Mouse (Mus musculus): ENCODE measurements around the gene Trip10. TPM values are rescaled to one million over a fixed set of nuclear protein-coding genes. Genes with fewer than 3 reads are reported as not detected.
A peak's percentile ranks its signal among the peaks of the same experiment; 100 is the strongest.

Trip10 gene
- polyA plus RNA-seq, 1 experiment from 2014 or later = 25.5 TPM

GRCm38 (mm10) chr17:57264972-57265945 is 16.0 kb downstream of the Trip10 start:
- Histone ChIP-seq H3K27ac (ENCODE audit: low read depth, low read length) (no peak overlapping the region), H3K9ac (ENCODE audit: low read depth, low read length) (no peak overlapping the region), H3K9me3 (ENCODE audit: control insufficient read depth, low read length) (no peaks in the 10 kb centered on the region), H3K4me3 (ENCODE audit: low read depth, low read length) (peak overlapping the region; percentile 12; the same call in 1 of the 2 replicates), H3K4me2 (peak overlapping the region; percentile 38), H3K27me3 (replicated peaks; ENCODE audit: control insufficient read depth, insufficient read depth, low read length) (no peaks in the 10 kb centered on the region), H3K4me1 (replicated peaks; ENCODE audit: control insufficient read depth, insufficient read depth, low read length) (peaks cover 12% of the 10 kb centered on the region), H3K36me3 (ENCODE audit: control insufficient read depth, insufficient read depth, low read length) (peaks cover 9% of the 10 kb centered on the region; the same call in 1 of the 2 replicates)
- ATAC-seq (replicated peaks; ENCODE audit: low FRiP score) = peak; percentile 82
- 31% methylated on average over 21 of the region's 22 CpGs for WGBS
- DNase-seq (ENCODE audit: low spot score) = no peak

- Histone ChIP-seq H3K4me3 (ENCODE audit: low read depth, low read length) (no peak overlapping the region), H3K9me3 (ENCODE audit: control insufficient read depth, low read length) (no peaks in the 10 kb centered on the region), H3K9ac (ENCODE audit: low read depth, low read length) (no peak overlapping the region), H3K27ac (ENCODE audit: low read depth, low read length) (no peak overlapping the region), H3K36me3 (ENCODE audit: control insufficient read depth, insufficient read depth, low read length) (peaks cover 3% of the 10 kb centered on the region; the same call in 1 of the 2 replicates), H3K4me2 (no peak overlapping the region), H3K27me3 (replicated peaks; ENCODE audit: control insufficient read depth, insufficient read depth, low read length) (no peaks in the 10 kb centered on the region), H3K4me1 (replicated peaks; ENCODE audit: control insufficient read depth, insufficient read depth, low read length) (peaks cover 10% of the 10 kb centered on the region)
- ATAC-seq (replicated peaks; ENCODE audit: low FRiP score) = no peak
- no peak for DNase-seq (ENCODE audit: low spot score)
- 79% methylated on average over 6 of the region's 6 CpGs for WGBS
Observed at GRCm38 (mm10) chr17:57267556-57268126, 18.4 kb downstream of the Trip10 start.

GRCm38 (mm10) chr17:57271301-57271700 is 22.0 kb downstream of the Trip10 start:
- Histone ChIP-seq H3K36me3 (ENCODE audit: control insufficient read depth, insufficient read depth, low read length) (no peaks in the 10 kb centered on the region), H3K27ac (ENCODE audit: low read depth, low read length) (no peak overlapping the region), H3K4me1 (replicated peaks; ENCODE audit: control insufficient read depth, insufficient read depth, low read length) (peaks cover 8% of the 10 kb centered on the region)

GRCm38 (mm10) chr17:57273846-57274245 is 24.6 kb downstream of the Trip10 start:
- 28% methylated on average over 7 of the region's 7 CpGs for WGBS
- Histone ChIP-seq H3K27ac (ENCODE audit: low read depth, low read length) (no peak overlapping the region), H3K9ac (ENCODE audit: low read depth, low read length) (no peak overlapping the region), H3K4me1 (replicated peaks; ENCODE audit: control insufficient read depth, insufficient read depth, low read length) (peaks cover 10% of the 10 kb centered on the region), H3K9me3 (ENCODE audit: control insufficient read depth, low read length) (no peaks in the 10 kb centered on the region), H3K36me3 (ENCODE audit: control insufficient read depth, insufficient read depth, low read length) (no peaks in the 10 kb centered on the region), H3K4me3 (ENCODE audit: low read depth, low read length) (no peak overlapping the region), H3K4me2 (no peak overlapping the region), H3K27me3 (replicated peaks; ENCODE audit: control insufficient read depth, insufficient read depth, low read length) (peaks cover 23% of the 10 kb centered on the region)
- no peak for DNase-seq (ENCODE audit: low spot score)
- no peak for ATAC-seq (replicated peaks; ENCODE audit: low FRiP score)

More at GRCm38 (mm10) chr17:57271301-57271700, 22.0 kb downstream of the Trip10 start:
- H3K9ac ChIP-seq (ENCODE audit: low read depth, low read length) = no peak overlapping the region
- H3K9me3 ChIP-seq (ENCODE audit: control insufficient read depth, low read length) = no peaks in the 10 kb centered on the region
- ATAC-seq (replicated peaks; ENCODE audit: low FRiP score) (no peak), DNase-seq (ENCODE audit: low spot score) (no peak)
- no peak overlapping the region for H3K4me2 ChIP-seq
- H3K4me3 ChIP-seq (ENCODE audit: low read depth, low read length) = no peak overlapping the region
- WGBS = 71% methylated on average over 8 of the region's 9 CpGs
- H3K27me3 ChIP-seq (replicated peaks; ENCODE audit: control insufficient read depth, insufficient read depth, low read length) = peaks cover 23% of the 10 kb centered on the region

GRCm38 (mm10) chr17:57274686-57275085 is 25.4 kb downstream of the Trip10 start:
- peak overlapping the region; percentile 51 for H3K4me3 ChIP-seq (ENCODE audit: low read depth, low read length)
- H3K9me3 ChIP-seq (ENCODE audit: control insufficient read depth, low read length) = no peaks in the 10 kb centered on the region
- no peak overlapping the region for H3K27ac ChIP-seq (ENCODE audit: low read depth, low read length)
- H3K9ac ChIP-seq (ENCODE audit: low read depth, low read length) = peak overlapping the region; percentile 10; the same call in 1 of the 2 replicates
- peaks cover 23% of the 10 kb centered on the region for H3K27me3 ChIP-seq (replicated peaks; ENCODE audit: control insufficient read depth, insufficient read depth, low read length)
- H3K4me2 ChIP-seq = peak overlapping the region; percentile 89
- H3K36me3 ChIP-seq (ENCODE audit: control insufficient read depth, insufficient read depth, low read length) = no peaks in the 10 kb centered on the region
- 6% methylated on average over 15 of the region's 15 CpGs for WGBS
- peaks cover 10% of the 10 kb centered on the region for H3K4me1 ChIP-seq (replicated peaks; ENCODE audit: control insufficient read depth, insufficient read depth, low read length)
- ATAC-seq (replicated peaks; ENCODE audit: low FRiP score) = no peak
- no peak for DNase-seq (ENCODE audit: low spot score)

GRCm38 (mm10) chr17:57275111-57275996 is 26.1 kb downstream of the Trip10 start:
- Histone ChIP-seq H3K27me3 (replicated peaks; ENCODE audit: control insufficient read depth, insufficient read depth, low read length) (peaks cover 23% of the 10 kb centered on the region), H3K36me3 (ENCODE audit: control insufficient read depth, insufficient read depth, low read length) (no peaks in the 10 kb centered on the region), H3K9ac (ENCODE audit: low read depth, low read length) (peak overlapping the region; percentile 34; the same call in 1 of the 2 replicates), H3K4me2 (peak overlapping the region; percentile 89), H3K4me1 (replicated peaks; ENCODE audit: control insufficient read depth, insufficient read depth, low read length) (peaks cover 10% of the 10 kb centered on the region), H3K9me3 (ENCODE audit: control insufficient read depth, low read length) (no peaks in the 10 kb centered on the region), H3K4me3 (ENCODE audit: low read depth, low read length) (peak overlapping the region; percentile 51), H3K27ac (ENCODE audit: low read depth, low read length) (no peak overlapping the region)
- DNase-seq (ENCODE audit: low spot score) (peak; percentile 78), ATAC-seq (replicated peaks; ENCODE audit: low FRiP score) (peak; percentile 79)
- WGBS = 1% methylated on average over 53 of the region's 53 CpGs

- H3K27me3 ChIP-seq (replicated peaks; ENCODE audit: control insufficient read depth, insufficient read depth, low read length) = peaks cover 23% of the 10 kb centered on the region
- H3K36me3 ChIP-seq (ENCODE audit: control insufficient read depth, insufficient read depth, low read length) = no peaks in the 10 kb centered on the region
- H3K4me2 ChIP-seq = peak overlapping the region; percentile 89
- peak overlapping the region; percentile 51 for H3K4me3 ChIP-seq (ENCODE audit: low read depth, low read length)
- ATAC-seq (replicated peaks; ENCODE audit: low FRiP score) (no peak), DNase-seq (ENCODE audit: low spot score) (no peak)
- WGBS = 4% methylated on average over 13 of the region's 13 CpGs
- peaks cover 10% of the 10 kb centered on the region for H3K4me1 ChIP-seq (replicated peaks; ENCODE audit: control insufficient read depth, insufficient read depth, low read length)
- H3K27ac ChIP-seq (ENCODE audit: low read depth, low read length) = no peak overlapping the region
- H3K9ac ChIP-seq (ENCODE audit: low read depth, low read length) = no peak overlapping the region
- H3K9me3 ChIP-seq (ENCODE audit: control insufficient read depth, low read length) = no peaks in the 10 kb centered on the region
Observed at GRCm38 (mm10) chr17:57275997-57276351, 26.7 kb downstream of the Trip10 start.

GRCm38 (mm10) chr17:57276634-57277121 is 27.4 kb downstream of the Trip10 start:
- H3K4me1 ChIP-seq (replicated peaks; ENCODE audit: control insufficient read depth, insufficient read depth, low read length) = peaks cover 10% of the 10 kb centered on the region
- H3K4me2 ChIP-seq = peak overlapping the region; percentile 89
- ATAC-seq (replicated peaks; ENCODE audit: low FRiP score) (peak; percentile 59), DNase-seq (ENCODE audit: low spot score) (peak; percentile 71)
- WGBS = under 1% methylated on average over 20 of the region's 20 CpGs
- no peak overlapping the region for H3K27ac ChIP-seq (ENCODE audit: low read depth, low read length)
- H3K9ac ChIP-seq (ENCODE audit: low read depth, low read length) = peak overlapping the region; percentile 7; the same call in 1 of the 2 replicates
- H3K9me3 ChIP-seq (ENCODE audit: control insufficient read depth, low read length) = no peaks in the 10 kb centered on the region
- peaks cover 23% of the 10 kb centered on the region for H3K27me3 ChIP-seq (replicated peaks; ENCODE audit: control insufficient read depth, insufficient read depth, low read length)
- no peaks in the 10 kb centered on the region for H3K36me3 ChIP-seq (ENCODE audit: control insufficient read depth, insufficient read depth, low read length)
- peak overlapping the region; percentile 51 for H3K4me3 ChIP-seq (ENCODE audit: low read depth, low read length)

Measured in liver, embryonic 11.5 days (tissue).